Mouse (Mus musculus): Measurements from ENCODE around the gene Stk19. TPM values are rescaled to one million over a fixed set of nuclear protein-coding genes. Genes with fewer than 3 reads are reported as not detected.

Stk19 gene
- polyA plus RNA-seq, 1 experiment = 29.9 TPM

GRCm38 (mm10) chr17:34881166-34881565 lies 44.4 kb upstream of the Stk19 start:
- Histone ChIP-seq H3K27me3 (ENCODE audit: control insufficient read depth, insufficient read depth, insufficient read length) (no peaks in the 10 kb centered on the region), H3K79me2 (ENCODE audit: control insufficient read depth, insufficient read depth) (no peaks in the 10 kb centered on the region), H3K36me3 (ENCODE audit: control insufficient read depth, insufficient read depth) (no peaks in the 10 kb centered on the region), H3K4me3 (no peak overlapping the region), H3ac (ENCODE audit: control insufficient read depth, insufficient read length) (no peak overlapping the region), H3K4me2 (ENCODE audit: low read depth) (no peak overlapping the region)
- no peak for TF ChIP-seq REST (IDR thresholded peaks at IDR 0.05; ENCODE audit: insufficient read depth, insufficient read length)
- no peak for TF ChIP-seq MYOD1 (IDR thresholded peaks at IDR 0.05; ENCODE audit: control insufficient read depth in 1 of 3, insufficient read length in 2 of 3, low read depth in 2 of 3)
- no peak for TF ChIP-seq TCF12 (IDR thresholded peaks at IDR 0.05; ENCODE audit: insufficient read depth, poor library complexity, severe bottlenecking)
- no peak for TF ChIP-seq MYOG (IDR thresholded peaks at IDR 0.05; ENCODE audit: control insufficient read depth in 1 of 3, insufficient read depth in 1 of 3, insufficient read length in 2 of 3, low read depth in 2 of 3)
- no peak for TF ChIP-seq TCF3 (IDR thresholded peaks at IDR 0.05; ENCODE audit: insufficient read length, low read depth)
- TF ChIP-seq POLR2AphosphoS2 (IDR thresholded peaks at IDR 0.05; ENCODE audit: insufficient read length, low read depth) = no peak
- TF ChIP-seq E2F4 (IDR thresholded peaks at IDR 0.05; ENCODE audit: insufficient read depth) = no peak

DNA sequence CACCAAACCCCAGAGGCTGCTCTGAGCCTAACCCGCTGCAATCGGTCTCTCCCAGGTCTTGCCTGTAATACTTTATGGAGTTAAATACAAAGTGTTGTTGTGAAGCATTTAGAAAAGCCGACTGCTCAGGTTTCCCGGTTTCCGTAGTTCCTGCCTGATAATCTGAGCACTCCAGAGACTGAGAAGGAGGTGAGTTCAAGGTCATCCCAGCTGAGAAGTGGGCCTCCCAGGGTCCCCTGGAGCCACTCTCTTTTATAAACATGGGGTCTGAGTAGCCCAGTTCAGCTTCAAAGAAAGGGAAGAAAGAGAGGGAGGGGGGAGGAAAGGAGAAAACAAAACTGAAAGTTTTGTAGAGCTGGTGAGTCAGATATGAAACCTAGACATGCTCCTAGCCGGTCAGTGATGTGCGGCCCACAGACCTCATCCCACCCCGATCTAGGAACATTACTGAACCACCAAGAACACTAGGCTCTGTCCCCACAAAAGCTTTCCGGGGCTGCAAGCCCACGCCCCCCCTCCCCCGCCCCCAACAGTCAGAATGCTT lies 42.7 kb upstream of the Stk19 start, which contains the start of gene Zbtb12:
TSS of gene Zbtb12 (plus strand) at position 148 of the 544 bp plus-strand sequence.
- Histone ChIP-seq H3K79me2 (ENCODE audit: control insufficient read depth, insufficient read depth) (no peaks in the 10 kb centered on the region), H3K27me3 (ENCODE audit: control insufficient read depth, insufficient read depth, insufficient read length) (no peaks in the 10 kb centered on the region), H3K4me3 (no peak within 1 kb of the TSS), H3K4me2 (ENCODE audit: low read depth) (no peak within 1 kb of the TSS), H3ac (ENCODE audit: control insufficient read depth, insufficient read length) (no peak within 1 kb of the TSS), H3K36me3 (ENCODE audit: control insufficient read depth, insufficient read depth) (no peaks in the 10 kb centered on the region)
- no peak for TF ChIP-seq MAX (IDR thresholded peaks at IDR 0.05; ENCODE audit: low read depth)
- TF ChIP-seq REST (IDR thresholded peaks at IDR 0.05; ENCODE audit: insufficient read depth, insufficient read length) = no peak
- no peak for TF ChIP-seq MYOD1 (IDR thresholded peaks at IDR 0.05; ENCODE audit: control insufficient read depth in 1 of 3, insufficient read length in 2 of 3, low read depth in 2 of 3)
- no peak for TF ChIP-seq SRF (IDR thresholded peaks at IDR 0.05; ENCODE audit: control insufficient read depth, insufficient read length, low read depth)
- no peak for TF ChIP-seq MYOG (IDR thresholded peaks at IDR 0.05; ENCODE audit: control insufficient read depth in 1 of 3, insufficient read depth in 1 of 3, insufficient read length in 2 of 3, low read depth in 2 of 3)
- no peak for TF ChIP-seq POLR2AphosphoS2 (IDR thresholded peaks at IDR 0.05; ENCODE audit: insufficient read length, low read depth)
- TF ChIP-seq USF1 (IDR thresholded peaks at IDR 0.05; ENCODE audit: low read depth) = no peak
- TF ChIP-seq TCF3 (IDR thresholded peaks at IDR 0.05; ENCODE audit: insufficient read length, low read depth) = no peak
- TF ChIP-seq TCF12 (IDR thresholded peaks at IDR 0.05; ENCODE audit: insufficient read depth, poor library complexity, severe bottlenecking) = no peak
- TF ChIP-seq E2F4 (IDR thresholded peaks at IDR 0.05; ENCODE audit: insufficient read depth) = no peak
- no peak for TF ChIP-seq POLR2A (IDR thresholded peaks at IDR 0.05; ENCODE audit: insufficient read length, low read depth)
- no peak for TF ChIP-seq CEBPB (IDR thresholded peaks at IDR 0.05; ENCODE audit: insufficient read depth, poor library complexity, severe bottlenecking)

DNA sequence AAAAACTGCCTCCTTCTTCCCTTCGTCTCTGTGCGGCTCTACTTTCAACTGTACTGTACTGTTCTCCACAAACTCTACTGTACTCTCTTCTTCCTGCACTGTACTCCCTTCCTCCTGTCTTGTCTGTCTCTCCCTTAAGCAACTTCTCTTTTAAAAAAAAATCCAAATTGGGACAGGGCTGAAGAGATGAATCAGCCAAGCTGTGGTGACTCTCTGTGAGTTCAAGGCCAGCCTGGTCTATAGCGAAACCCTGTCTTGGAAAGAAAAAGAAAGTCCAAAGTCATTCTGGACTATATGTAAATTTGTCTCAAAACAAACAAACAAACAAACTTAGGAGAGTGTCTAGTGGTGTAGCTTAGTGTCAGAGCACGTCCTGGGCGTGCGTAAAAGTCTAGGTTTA lies 37.6 kb upstream of the Stk19 start:
- no peak overlapping the region for H3ac ChIP-seq (ENCODE audit: control insufficient read depth, insufficient read length)
- H3K4me2 ChIP-seq (ENCODE audit: low read depth) = no peak overlapping the region
- TF ChIP-seq MAX (IDR thresholded peaks at IDR 0.05; ENCODE audit: low read depth) (no peak), CEBPB (IDR thresholded peaks at IDR 0.05; ENCODE audit: insufficient read depth, poor library complexity, severe bottlenecking) (no peak), POLR2A (IDR thresholded peaks at IDR 0.05; ENCODE audit: insufficient read length, low read depth) (no peak), MYOD1 (IDR thresholded peaks at IDR 0.05; ENCODE audit: control insufficient read depth in 1 of 3, insufficient read length in 2 of 3, low read depth in 2 of 3) (no peak), TCF12 (IDR thresholded peaks at IDR 0.05; ENCODE audit: insufficient read depth, poor library complexity, severe bottlenecking) (no peak), E2F4 (IDR thresholded peaks at IDR 0.05; ENCODE audit: insufficient read depth) (no peak), POLR2AphosphoS2 (IDR thresholded peaks at IDR 0.05; ENCODE audit: insufficient read length, low read depth) (no peak)
- no peaks in the 10 kb centered on the region for H3K79me2 ChIP-seq (ENCODE audit: control insufficient read depth, insufficient read depth)
- no peaks in the 10 kb centered on the region for H3K27me3 ChIP-seq (ENCODE audit: control insufficient read depth, insufficient read depth, insufficient read length)
- H3K36me3 ChIP-seq (ENCODE audit: control insufficient read depth, insufficient read depth) = no peaks in the 10 kb centered on the region
- no peak overlapping the region for H3K4me3 ChIP-seq

- Histone ChIP-seq H3K79me2 (ENCODE audit: control insufficient read depth, insufficient read depth) (no peaks in the 10 kb centered on the region), H3K4me2 (ENCODE audit: low read depth) (no peak overlapping the region), H3K36me3 (ENCODE audit: control insufficient read depth, insufficient read depth) (no peaks in the 10 kb centered on the region), H3K27me3 (ENCODE audit: control insufficient read depth, insufficient read depth, insufficient read length) (peaks cover 29% of the 10 kb centered on the region), H3K4me3 (no peak overlapping the region), H3ac (ENCODE audit: control insufficient read depth, insufficient read length) (no peak overlapping the region)
- no peak for TF ChIP-seq TCF3 (IDR thresholded peaks at IDR 0.05; ENCODE audit: insufficient read length, low read depth)
- no peak for TF ChIP-seq SRF (IDR thresholded peaks at IDR 0.05; ENCODE audit: control insufficient read depth, insufficient read length, low read depth)
- TF ChIP-seq POLR2A (IDR thresholded peaks at IDR 0.05; ENCODE audit: insufficient read length, low read depth) = no peak
- TF ChIP-seq TCF12 (IDR thresholded peaks at IDR 0.05; ENCODE audit: insufficient read depth, poor library complexity, severe bottlenecking) = no peak
- no peak for TF ChIP-seq E2F4 (IDR thresholded peaks at IDR 0.05; ENCODE audit: insufficient read depth)
- no peak for TF ChIP-seq MYOG (IDR thresholded peaks at IDR 0.05; ENCODE audit: control insufficient read depth in 1 of 3, insufficient read depth in 1 of 3, insufficient read length in 2 of 3, low read depth in 2 of 3)
- no peak for TF ChIP-seq CEBPB (IDR thresholded peaks at IDR 0.05; ENCODE audit: insufficient read depth, poor library complexity, severe bottlenecking)
- no peak for TF ChIP-seq MAX (IDR thresholded peaks at IDR 0.05; ENCODE audit: low read depth)
- no peak for TF ChIP-seq USF1 (IDR thresholded peaks at IDR 0.05; ENCODE audit: low read depth)
- no peak for TF ChIP-seq MYOD1 (IDR thresholded peaks at IDR 0.05; ENCODE audit: control insufficient read depth in 1 of 3, insufficient read length in 2 of 3, low read depth in 2 of 3)
- no peak for TF ChIP-seq POLR2AphosphoS2 (IDR thresholded peaks at IDR 0.05; ENCODE audit: insufficient read length, low read depth)
- TF ChIP-seq REST (IDR thresholded peaks at IDR 0.05; ENCODE audit: insufficient read depth, insufficient read length) = no peak
Measured at GRCm38 (mm10) chr17:34865981-34866380, 29.2 kb upstream of the Stk19 start.

All from myocyte (in vitro differentiated cells).